Mouse (Mus musculus): ENCODE measurements around the gene Dnajc7. TPM values are rescaled to one million over a fixed set of nuclear protein-coding genes. Genes with fewer than 3 reads are reported as not detected.

The Dnajc7 gene
- polyA plus RNA-seq, 1 experiment: 838 TPM

- no peaks in the 10 kb centered on the region for H3K4me1 ChIP-seq (ENCODE audit: control insufficient read depth, insufficient read depth, low read length)
- TF ChIP-seq POLR2A (IDR thresholded peaks at IDR 0.05; ENCODE audit: borderline replicate concordance, control insufficient read depth, low read depth, low read length) (no peak), CTCF (IDR thresholded peaks at IDR 0.05; ENCODE audit: control insufficient read depth, insufficient read depth, low read length) (no peak)
- no peak overlapping the region for H3K4me3 ChIP-seq (replicated peaks; ENCODE audit: control insufficient read depth, low read depth, low read length)
- no peak overlapping the region for H3K27ac ChIP-seq (ENCODE audit: control insufficient read depth, insufficient read depth, low read depth, low read length, poor library complexity)
- 86% methylated on average over 6 of the region's 6 CpGs for WGBS
Observed at GRCm38 (mm10) chr11:100533871-100534270, 86.1 kb downstream of the Dnajc7 start.

Other genes starting within 250 kb of the Dnajc7 start
- 11.1 and 14.8 TPM in 2 replicates for gene Jup, start 222.4 kb downstream of the Dnajc7 start, polyA plus RNA-seq (2011; ENCODE audit: insufficient read depth, insufficient read length, low replicate concordance, missing spikeins)
- 0.45 and 3.9 TPM in 2 replicates for gene P3h4, start 205.3 kb downstream of the Dnajc7 start, polyA plus RNA-seq (2011; ENCODE audit: insufficient read depth, insufficient read length, low replicate concordance, missing spikeins)
- gene Fkbp10, start 204.5 kb downstream of the Dnajc7 start, polyA plus RNA-seq (2011; ENCODE audit: insufficient read depth, insufficient read length, low replicate concordance, missing spikeins): 1.7 and 7.0 TPM in 2 replicates
- 5.8 and 21.5 TPM in 2 replicates for gene Nt5c3b, start 178.4 kb downstream of the Dnajc7 start, polyA plus RNA-seq (2011; ENCODE audit: insufficient read depth, insufficient read length, low replicate concordance, missing spikeins)
- not detected in 2 replicates for gene Klhl10, start 178.3 kb downstream of the Dnajc7 start, polyA plus RNA-seq (2011; ENCODE audit: insufficient read depth, insufficient read length, low replicate concordance, missing spikeins)
- gene Klhl11, start 147.4 kb downstream of the Dnajc7 start, polyA plus RNA-seq (2011; ENCODE audit: insufficient read depth, insufficient read length, low replicate concordance, missing spikeins): 1.2 and 2.7 TPM in 2 replicates
- gene Acly, start 92.2 kb downstream of the Dnajc7 start, polyA plus RNA-seq (2011; ENCODE audit: insufficient read depth, insufficient read length, low replicate concordance, missing spikeins): 12.8 and 31.2 TPM in 2 replicates
- gene Ttc25, start 74.6 kb downstream of the Dnajc7 start, polyA plus RNA-seq (2011; ENCODE audit: insufficient read depth, insufficient read length, low replicate concordance, missing spikeins): 0.35 TPM in 1 of 2 replicates, not detected in the other
- 25.0 and 35.7 TPM in 2 replicates for gene Cnp, start 45.3 kb downstream of the Dnajc7 start, polyA plus RNA-seq (2011; ENCODE audit: insufficient read depth, insufficient read length, low replicate concordance, missing spikeins)
- 7.5 and 13.1 TPM in 2 replicates for gene Nkiras2, start 924 bp downstream of the Dnajc7 start, polyA plus RNA-seq (2011; ENCODE audit: insufficient read depth, insufficient read length, low replicate concordance, missing spikeins)
- gene Zfp385c, start 72.3 kb upstream of the Dnajc7 start, polyA plus RNA-seq (2011; ENCODE audit: insufficient read depth, insufficient read length, low replicate concordance, missing spikeins): not detected in 2 replicates
- 13.2 and 34.6 TPM in 2 replicates for gene Dhx58, start 84.1 kb upstream of the Dnajc7 start, polyA plus RNA-seq (2011; ENCODE audit: insufficient read depth, insufficient read length, low replicate concordance, missing spikeins)
- 7.6 and 16.3 TPM in 2 replicates for gene Kat2a, start 92.3 kb upstream of the Dnajc7 start, polyA plus RNA-seq (2011; ENCODE audit: insufficient read depth, insufficient read length, low replicate concordance, missing spikeins)
- gene Hspb9, start 93.7 kb upstream of the Dnajc7 start, polyA plus RNA-seq (2011; ENCODE audit: insufficient read depth, insufficient read length, low replicate concordance, missing spikeins): not detected in 2 replicates
- gene Rab5c, start 118.0 kb upstream of the Dnajc7 start, polyA plus RNA-seq (2011; ENCODE audit: insufficient read depth, insufficient read length, low replicate concordance, missing spikeins): 91.8 and 126 TPM in 2 replicates
- gene Kcnh4, start 139.8 kb upstream of the Dnajc7 start, polyA plus RNA-seq (2011; ENCODE audit: insufficient read depth, insufficient read length, low replicate concordance, missing spikeins): not detected in 2 replicates
- not detected in 2 replicates for gene Hcrt, start 142.8 kb upstream of the Dnajc7 start, polyA plus RNA-seq (2011; ENCODE audit: insufficient read depth, insufficient read length, low replicate concordance, missing spikeins)
- 3.7 and 4.9 TPM in 2 replicates for gene Ghdc, start 150.8 kb upstream of the Dnajc7 start, polyA plus RNA-seq (2011; ENCODE audit: insufficient read depth, insufficient read length, low replicate concordance, missing spikeins)
- gene Stat5b, start 230.6 kb upstream of the Dnajc7 start, polyA plus RNA-seq (2011; ENCODE audit: insufficient read depth, insufficient read length, low replicate concordance, missing spikeins): 10.7 and 14.5 TPM in 2 replicates
- gene Stat5a, start 239.2 kb upstream of the Dnajc7 start, polyA plus RNA-seq (2011; ENCODE audit: insufficient read depth, insufficient read length, low replicate concordance, missing spikeins): 8.6 and 16.5 TPM in 2 replicates

Measured in bone marrow, adult 2 months (tissue).